Mouse (Mus musculus) neutrophil, adult 65 days (primary cell): ENCODE data around the gene Prickle2. TPM values are rescaled to one million over a fixed set of nuclear protein-coding genes. Genes with fewer than 3 reads are reported as not detected.

Experiments
- total RNA-seq: library from RNA; stranded (reverse); gene quantifications from 2 replicates; pipeline ENCODE4 v1.2.4, GENCODE M21; 2023

Prickle2 gene
- total RNA-seq = 0.19 and 0.27 TPM in 2 replicates

DNA sequence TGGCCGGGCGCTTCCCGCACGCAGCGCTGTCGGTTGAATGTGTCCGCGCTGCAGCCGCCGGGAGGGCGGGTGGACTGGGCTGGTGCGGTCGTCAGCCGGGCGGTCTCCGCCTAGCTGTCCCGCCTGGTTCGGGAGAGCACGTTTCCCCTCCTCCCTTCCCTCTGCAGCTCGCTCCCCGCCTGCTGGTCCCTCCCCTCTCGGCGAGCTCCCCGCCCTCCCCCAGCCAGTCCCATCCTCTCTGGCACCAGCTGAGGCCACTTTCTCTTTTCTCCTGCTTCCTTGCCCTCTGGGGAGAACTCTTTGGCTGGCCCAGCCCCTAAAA lies at the start of gene Prickle2:
Prickle2 (minus strand) TSS at position 11 of the 322 bp plus-strand sequence.

Other genes starting within 250 kb of the Prickle2 start
- not detected in 2 replicates for gene A730049H05Rik, start 110.3 kb upstream of the Prickle2 start, total RNA-seq
- not detected in 2 replicates for gene Gm15737, start 163.2 kb upstream of the Prickle2 start, total RNA-seq
- 0.13 TPM in 1 of 2 replicates, not detected in the other for gene Adamts9, start 237.3 kb upstream of the Prickle2 start, total RNA-seq